Mouse (Mus musculus) liver, postnatal 0 days (tissue): Measurements from ENCODE around the gene Pex19. TPM values are rescaled to one million over a fixed set of nuclear protein-coding genes. Genes with fewer than 3 reads are reported as not detected.

Experiments used
- ATAC-seq: fragments of 200-750 bp; cut with Nextera tagmentation; 2 replicates; pipeline ENCODE4 v1.8.0; 2017; ENCODE audit warnings: mild to moderate bottlenecking, moderate library complexity
- DNase-seq: peaks from one replicate; pipeline ENCODE4 v3.0.0-alpha.2; 2016
- H3K27ac ChIP-seq: fragments of 300-500 bp; sonication (generic); 2 replicates; pipeline ENCODE4 v1.5.1; 2014; ENCODE audit warnings: antibody characterized with exemption, moderate library complexity, mild to moderate bottlenecking, low read depth
- H3K27me3 ChIP-seq: fragments of 300-500 bp; sonication (generic); 2 replicates; pipeline ENCODE4 v1.6.1; 2014; ENCODE audit warnings: low read length, control low read depth, mixed read lengths; ENCODE audit not compliant: insufficient read depth
- H3K36me3 ChIP-seq: fragments of 300-500 bp; sonication (generic); replicated peaks from 2 replicates; pipeline ENCODE4 v1.6.1; 2014; ENCODE audit warnings: mild to moderate bottlenecking, control low read depth, low read length, moderate library complexity, mixed read lengths; ENCODE audit not compliant: insufficient read depth
- H3K4me1 ChIP-seq: fragments of 300-500 bp; sonication (generic); 2 replicates; pipeline ENCODE4 v1.6.1; 2014; ENCODE audit warnings: antibody characterized with exemption, mild to moderate bottlenecking, control low read depth; ENCODE audit not compliant: insufficient read depth
- H3K4me2 ChIP-seq: fragments of 300-500 bp; sonication (generic); 2 replicates; pipeline ENCODE4 v1.6.1; 2014; ENCODE audit warnings: low read depth, mild to moderate bottlenecking, low read length, moderate library complexity, mixed read lengths
- H3K4me3 ChIP-seq: fragments of 300-500 bp; sonication (generic); 2 replicates; pipeline ENCODE4 v1.5.1; 2014; ENCODE audit warnings: low read depth, low read length
- H3K9ac ChIP-seq: fragments of 300-500 bp; sonication (generic); replicated peaks from 2 replicates; pipeline ENCODE4 v1.6.1; 2014; ENCODE audit warnings: mild to moderate bottlenecking, moderate library complexity
- H3K9me3 ChIP-seq: fragments of 300-500 bp; sonication (generic); 2 replicates; pipeline ENCODE4 v1.6.1; 2016; ENCODE audit warnings: mild to moderate bottlenecking, control low read depth, low read length, mixed read lengths
- CTCF ChIP-seq: sonication (generic); IDR thresholded peaks from 2 replicates; pipeline ENCODE4 v1.5.1; 2016; ENCODE audit warnings: antibody characterized with exemption, low read depth
- EP300 ChIP-seq: IDR thresholded peaks from 2 replicates; pipeline ENCODE4 v1.6.1; 2016; ENCODE audit warnings: antibody characterized with exemption, low read depth, mild to moderate bottlenecking
- WGBS: fragments of 180-500 bp; shearing (Covaris S2); extraction: QIAGEN DNeasy Blood & Tissue Kit; methylation state at CpG from one replicate; pipeline ENCODE4 v1.1.7; 2014; ENCODE audit not compliant: insufficient replicate concordance; 5-methylcytosine and 5-hydroxymethylcytosine counted together
- polyA plus RNA-seq: library from polyadenylated mRNA; unstranded; fragments of >200 nt; fragmentation: Nextera tagmentation; extraction: Ambion mirVana; gene quantifications from 2 replicates; pipeline ENCODE4 v1.2.1, GENCODE M21; 2015

The Pex19 gene
- polyA plus RNA-seq, 1 experiment from 2014 or later: 91.7 TPM

- Histone ChIP-seq H3K4me2 (no peak overlapping the region), H3K36me3 (peaks cover 78% of the 10 kb centered on the region), H3K4me3 (no peak overlapping the region), H3K9me3 (no peaks in the 10 kb centered on the region), H3K27me3 (no peaks in the 10 kb centered on the region), H3K27ac (no peak overlapping the region), H3K4me1 (no peaks in the 10 kb centered on the region), H3K9ac (no peak overlapping the region)
- TF ChIP-seq CTCF (no peak), EP300 (no peak)
- ATAC-seq: no peak
- WGBS: 94% methylated on average over 6 of the region's 6 CpGs
- no peak for DNase-seq
Observed at GRCm38 (mm10) chr1:172183056-172183455, 56.5 kb downstream of the Pex19 start.

GRCm38 (mm10) chr1:172183915-172184314 lies 57.4 kb downstream of the Pex19 start:
- no peak overlapping the region for H3K4me2 ChIP-seq
- H3K9ac ChIP-seq: no peak overlapping the region
- H3K9me3 ChIP-seq: no peaks in the 10 kb centered on the region
- no peak overlapping the region for H3K27ac ChIP-seq
- H3K36me3 ChIP-seq: peaks cover 81% of the 10 kb centered on the region
- no peak for ATAC-seq
- H3K27me3 ChIP-seq: no peaks in the 10 kb centered on the region
- H3K4me3 ChIP-seq: no peak overlapping the region
- TF ChIP-seq CTCF: no peak
- TF ChIP-seq EP300: no peak
- no peaks in the 10 kb centered on the region for H3K4me1 ChIP-seq
- DNase-seq: no peak

Other genes starting within 250 kb of the Pex19 start
- gene Gm10521, start 231.1 kb upstream of the Pex19 start, polyA plus RNA-seq: 0.07 TPM in 1 of 2 replicates, not detected in the other
- 6.8 and 7.2 TPM in 2 replicates for gene Slamf6, start 209.2 kb upstream of the Pex19 start, polyA plus RNA-seq
- 0.71 and 0.78 TPM in 2 replicates for gene Vangl2, start 98.3 kb upstream of the Pex19 start, polyA plus RNA-seq
- gene Nhlh1, start 69.2 kb upstream of the Pex19 start, polyA plus RNA-seq: not detected in 2 replicates
- gene Copa, start 44.2 kb upstream of the Pex19 start, polyA plus RNA-seq: 50.2 and 55.4 TPM in 2 replicates
- gene Ncstn, start 44.0 kb upstream of the Pex19 start, polyA plus RNA-seq: 36.7 and 41.8 TPM in 2 replicates
- gene Dcaf8, start 21.3 kb downstream of the Pex19 start, polyA plus RNA-seq: 43.0 and 48.3 TPM in 2 replicates
- 14.1 and 14.5 TPM in 2 replicates for gene Pea15a, start 80.0 kb downstream of the Pex19 start, polyA plus RNA-seq
- gene Casq1, start 93.1 kb downstream of the Pex19 start, polyA plus RNA-seq: 0.61 and 9.1 TPM in 2 replicates
- gene Atp1a4, start 131.7 kb downstream of the Pex19 start, polyA plus RNA-seq: 0.04 and 0.08 TPM in 2 replicates
- gene Igsf8, start 134.9 kb downstream of the Pex19 start, polyA plus RNA-seq: 12.8 and 13.1 TPM in 2 replicates
- gene Atp1a2, start 171.3 kb downstream of the Pex19 start, polyA plus RNA-seq: 0.29 and 1.4 TPM in 2 replicates
- gene Kcnj9, start 202.6 kb downstream of the Pex19 start, polyA plus RNA-seq: 0.07 TPM in 2 replicates
- 0.17 and 0.19 TPM in 2 replicates for gene Kcnj10, start 214.5 kb downstream of the Pex19 start, polyA plus RNA-seq
- gene Pigm, start 249.8 kb downstream of the Pex19 start, polyA plus RNA-seq: 1.8 TPM in 2 replicates